Mouse (Mus musculus) MEL (cell line): ENCODE measurements around the gene Fer. TPM values are rescaled to one million over a fixed set of nuclear protein-coding genes. Genes with fewer than 3 reads are reported as not detected.

Experiments
- DNase-seq: peaks from one replicate; pipeline ENCODE4 v3.0.0; 2011; ENCODE audit warnings: low read depth, low spot score
- H3K27ac ChIP-seq: 2 replicates; pipeline ENCODE4 v1.5.1; 2012; ENCODE audit warnings: low read depth, mild to moderate bottlenecking, control low read depth, low read length, moderate library complexity; ENCODE audit not compliant: control insufficient read depth
- H3K27me3 ChIP-seq, 2 experiments: fragments of 150-350 bp in 1 of 2; sonication (generic) in 1 of 2; 2 replicates each; pipeline ENCODE4 v1.6.1; 2012; ENCODE audit warnings: low read length in 2 of 2, mild to moderate bottlenecking in 2 of 2, improper control_type of control experiment in 1 of 2, moderate library complexity in 1 of 2; ENCODE audit not compliant: insufficient read depth in 2 of 2, control insufficient read depth in 1 of 2
- H3K36me3 ChIP-seq, 2 experiments: 2 replicates each; pipeline ENCODE4 v1.6.1; 2012 to 2014; ENCODE audit warnings: low read length in 2 of 2, improper control_type of control experiment in 1 of 2, inconsistent platforms in 1 of 2, mild to moderate bottlenecking in 1 of 2; ENCODE audit not compliant: insufficient read depth in 2 of 2, control insufficient read depth in 1 of 2
- H3K4me1 ChIP-seq, 2 experiments: fragments of 150-350 bp in 1 of 2; sonication (generic) in 1 of 2; 2 replicates each; pipeline ENCODE4 v1.6.1; 2012; ENCODE audit warnings: low read length in 2 of 2, improper control_type of control experiment in 1 of 2, mild to moderate bottlenecking in 1 of 2; ENCODE audit not compliant: insufficient read depth in 2 of 2, control insufficient read depth in 1 of 2
- H3K4me3 ChIP-seq, 2 experiments: fragments of 150-350 bp in 1 of 2; sonication (generic) in 1 of 2; 2 replicates each; pipeline ENCODE4 v1.5.1; 2012; ENCODE audit warnings: low read depth in 2 of 2, low read length in 2 of 2, mild to moderate bottlenecking in 2 of 2, moderate library complexity in 2 of 2, control low read depth in 1 of 2, improper control_type of control experiment in 1 of 2; ENCODE audit not compliant: control insufficient read depth in 1 of 2, insufficient read depth in 1 of 2
- H3K79me2 ChIP-seq: 2 replicates; pipeline ENCODE4 v1.6.1; 2012; ENCODE audit warnings: mild to moderate bottlenecking, low read length, moderate library complexity; ENCODE audit not compliant: control insufficient read depth, poor library complexity, insufficient read depth
- H3K9ac ChIP-seq: 2 replicates; pipeline ENCODE4 v1.6.1; 2012; ENCODE audit warnings: low read depth, mild to moderate bottlenecking, control low read depth, low read length, moderate library complexity; ENCODE audit not compliant: control insufficient read depth, poor library complexity, severe bottlenecking
- H3K9me3 ChIP-seq: fragments of 150-350 bp; sonication (generic); replicated peaks from 2 replicates; pipeline ENCODE4 v1.6.1; 2012; ENCODE audit warnings: mild to moderate bottlenecking, low read length, improper control_type of control experiment, moderate library complexity; ENCODE audit not compliant: insufficient read depth
- CHD2 ChIP-seq: IDR thresholded peaks from 2 replicates; pipeline ENCODE4 v1.6.1; 2011; ENCODE audit warnings: low read length, improper control_type of control experiment
- CTCF ChIP-seq, 3 experiments: IDR thresholded peaks in 2 of 3; conservative IDR thresholded peaks in 1 of 3; 2 replicates each; pipeline ENCODE4 v1.5.1; 2011 to 2012; ENCODE audit warnings: low read length in 3 of 3, low read depth in 2 of 3, mild to moderate bottlenecking in 2 of 3, improper control_type of control experiment in 1 of 3, inconsistent platforms in 1 of 3, mixed read lengths in 1 of 3, moderate library complexity in 1 of 3; ENCODE audit not compliant: control insufficient read depth in 1 of 3, insufficient read depth in 1 of 3, poor library complexity in 1 of 3, severe bottlenecking in 1 of 3
- E2F4 ChIP-seq: IDR thresholded peaks from 2 replicates; pipeline ENCODE4 v1.6.1; 2011; ENCODE audit warnings: low read depth, low read length, improper control_type of control experiment, borderline replicate concordance
- ELF1 ChIP-seq: IDR thresholded peaks from 2 replicates; pipeline ENCODE4 v1.6.1; 2014; ENCODE audit warnings: low read depth, mild to moderate bottlenecking, inconsistent platforms, low read length, improper control_type of control experiment, moderate library complexity
- ETS1 ChIP-seq: IDR thresholded peaks from 2 replicates; pipeline ENCODE4 v1.6.1; 2012; ENCODE audit warnings: low read depth, mild to moderate bottlenecking, inconsistent platforms, low read length, improper control_type of control experiment, moderate library complexity
- GABPA ChIP-seq: IDR thresholded peaks from 2 replicates; pipeline ENCODE4 v1.6.1; 2012; ENCODE audit warnings: low read depth, mild to moderate bottlenecking, inconsistent platforms, low read length, improper control_type of control experiment, moderate library complexity
- JUND ChIP-seq: IDR thresholded peaks from 2 replicates; pipeline ENCODE4 v1.6.1; 2011; ENCODE audit warnings: low read depth, mild to moderate bottlenecking, improper control_type of control experiment, low read length
- KAT2A ChIP-seq: conservative IDR thresholded peaks from 2 replicates; pipeline ENCODE4 v1.6.1; 2012; ENCODE audit warnings: low read depth, low read length, improper control_type of control experiment, inconsistent platforms
- MAFK ChIP-seq: IDR thresholded peaks from 2 replicates; pipeline ENCODE4 v1.6.1; 2011; ENCODE audit warnings: low read depth, mild to moderate bottlenecking, low read length, improper control_type of control experiment, borderline replicate concordance
- MAZ ChIP-seq: IDR thresholded peaks from 2 replicates; pipeline ENCODE4 v1.6.1; 2012; ENCODE audit warnings: low read depth, mild to moderate bottlenecking, inconsistent platforms, low read length, improper control_type of control experiment
- MEF2A ChIP-seq: IDR thresholded peaks from 2 replicates; pipeline ENCODE4 v1.6.1; 2014; ENCODE audit warnings: low read depth, mild to moderate bottlenecking, inconsistent platforms, low read length, improper control_type of control experiment; ENCODE audit not compliant: poor library complexity, insufficient replicate concordance, severe bottlenecking; ENCODE audit errors: extremely low read depth
- MXI1 ChIP-seq: IDR thresholded peaks from 2 replicates; pipeline ENCODE4 v1.6.1; 2011; ENCODE audit warnings: mild to moderate bottlenecking, low read depth, low read length, improper control_type of control experiment
- MYB ChIP-seq: IDR thresholded peaks from 2 replicates; pipeline ENCODE4 v1.6.1; 2011; ENCODE audit warnings: mild to moderate bottlenecking, low read depth, low read length, improper control_type of control experiment
- POLR2A ChIP-seq, 2 experiments: IDR thresholded peaks; 2 replicates each; pipeline ENCODE4 v1.6.1; 2011 to 2012; ENCODE audit warnings: low read length in 2 of 2, mild to moderate bottlenecking in 2 of 2, control low read depth in 1 of 2, improper control_type of control experiment in 1 of 2, low read depth in 1 of 2, moderate library complexity in 1 of 2; ENCODE audit not compliant: control insufficient read depth in 1 of 2, insufficient read depth in 1 of 2, poor library complexity in 1 of 2
- POLR2AphosphoS5 ChIP-seq: IDR thresholded peaks from 2 replicates; pipeline ENCODE4 v1.6.1; 2012; ENCODE audit warnings: low read depth, borderline replicate concordance, mild to moderate bottlenecking, inconsistent platforms, low read length, moderate library complexity, mixed read lengths
- RCOR1 ChIP-seq: IDR thresholded peaks from 2 replicates; pipeline ENCODE4 v1.6.1; 2012; ENCODE audit warnings: low read depth, mild to moderate bottlenecking, inconsistent platforms, low read length, improper control_type of control experiment
- TAL1 ChIP-seq: IDR thresholded peaks from 2 replicates; pipeline ENCODE4 v1.6.1; 2012; ENCODE audit warnings: mild to moderate bottlenecking, inconsistent platforms, low read length, moderate library complexity, mixed read lengths
- TBP ChIP-seq: IDR thresholded peaks from 2 replicates; pipeline ENCODE4 v1.8.0; 2011; ENCODE audit warnings: low read depth, low read length, improper control_type of control experiment
- TCF12 ChIP-seq: IDR thresholded peaks from 2 replicates; pipeline ENCODE4 v1.6.1; 2014; ENCODE audit warnings: low read depth, mild to moderate bottlenecking, inconsistent platforms, low read length, improper control_type of control experiment, moderate library complexity
- UBTF ChIP-seq: IDR thresholded peaks from 2 replicates; pipeline ENCODE4 v1.6.1; 2012; ENCODE audit warnings: low read depth, mild to moderate bottlenecking, inconsistent platforms, low read length, improper control_type of control experiment, moderate library complexity, borderline replicate concordance; ENCODE audit not compliant: insufficient read depth
- USF1 ChIP-seq: IDR thresholded peaks from 2 replicates; pipeline ENCODE4 v1.6.1; 2014; ENCODE audit warnings: low read depth, mild to moderate bottlenecking, inconsistent platforms, low read length, improper control_type of control experiment, moderate library complexity
- ZKSCAN1 ChIP-seq: IDR thresholded peaks from 2 replicates; pipeline ENCODE4 v1.6.1; 2012; ENCODE audit warnings: low read depth, mild to moderate bottlenecking, inconsistent platforms, low read length, improper control_type of control experiment, moderate library complexity
- polyA plus RNA-seq, 2 experiments: library from polyadenylated mRNA; stranded (reverse) in 1 of 2; unstranded in 1 of 2; fragments of >175 nt in 1 of 2; fragments of >200 nt in 1 of 2; gene quantifications; 2 replicates each; pipeline versions ENCODE4 v1.2.1 to v1.2.4; 2012; ENCODE audit warnings: low replicate concordance in 2 of 2, low read depth in 1 of 2; ENCODE audit not compliant: insufficient read length in 2 of 2, insufficient read depth in 1 of 2, missing spikeins in 1 of 2
- total RNA-seq: library from RNA; depleted of rRNA; stranded (reverse); fragments of 300-350 nt; gene quantifications from 2 replicates; pipeline ENCODE4 v1.2.3, GENCODE M21; 2012

The Fer gene
- total and polyA plus RNA-seq, 3 experiments: 8.5 to 11.2 TPM; not detected in 1

- TF ChIP-seq TCF12: no peak
- no peak for TF ChIP-seq ZKSCAN1
- TF ChIP-seq TAL1: no peak
- no peak for TF ChIP-seq MAZ
- no peak for TF ChIP-seq USF1
- TF ChIP-seq MEF2A: no peak
- no peak for TF ChIP-seq POLR2A (IDR thresholded peaks at IDR 0.05; ENCODE audit: control insufficient read depth in 1 of 2, insufficient read depth in 1 of 2, low read depth in 1 of 2, low read length in 2 of 2, poor library complexity in 1 of 2)
- TF ChIP-seq GABPA: no peak
- no peak for TF ChIP-seq KAT2A
Observed at GRCm38 (mm10) chr17:63857023-63857544, 5.8 kb upstream of the Fer start (continued).

- Histone ChIP-seq H3K79me2 (peaks cover 7% of the 10 kb centered on the region; the same call in 1 of the 2 replicates), H3K36me3 (peaks cover 0 to 19% of the 10 kb centered on the region in 2 experiments; a peak in 2 of 4 replicates), H3K9me3 (no peaks in the 10 kb centered on the region), H3K4me3 (no peak overlapping the region), H3K27me3 (no peaks in the 10 kb centered on the region), H3K27ac (no peak overlapping the region), H3K4me1 (peaks cover 5 to 19% of the 10 kb centered on the region in 2 experiments; a peak in 3 of 4 replicates), H3K9ac (no peak overlapping the region)
- no peak for DNase-seq
- no peak for TF ChIP-seq CTCF (IDR thresholded peaks at IDR 0.05 in 2 of 3, conservative IDR thresholded peaks at IDR 0.05 in 1 of 3; ENCODE audit: control insufficient read depth in 1 of 3, insufficient read depth in 1 of 3, low read depth in 2 of 3, low read length in 3 of 3, poor library complexity in 1 of 3, severe bottlenecking in 1 of 3)
- TF ChIP-seq ELF1: no peak
- TF ChIP-seq CHD2: no peak
- TF ChIP-seq MAFK: no peak
- TF ChIP-seq UBTF: no peak
- no peak for TF ChIP-seq TAL1
- TF ChIP-seq RCOR1: no peak
- TF ChIP-seq MYB: no peak
- no peak for TF ChIP-seq JUND
- no peak for TF ChIP-seq POLR2AphosphoS5
- TF ChIP-seq E2F4: no peak
- no peak for TF ChIP-seq ETS1
- TF ChIP-seq TBP: no peak
- no peak for TF ChIP-seq MXI1
- no peak for TF ChIP-seq TCF12
Observed at GRCm38 (mm10) chr17:63860988-63861387, 1.9 kb upstream of the Fer start.
